Mouse (Mus musculus) urinary bladder, adult 2 months (tissue): Measurements from ENCODE around the gene Ptprs. TPM values are rescaled to one million over a fixed set of nuclear protein-coding genes. Genes with fewer than 3 reads are reported as not detected.
"Not testable (repeated sequence)": the region's sequence is repeated elsewhere in the genome, so short reads cannot be mapped to it uniquely, and the experiment has no call there.

Experiments
- DNase-seq: peaks from one replicate; pipeline ENCODE4 v3.0.0; 2022; ENCODE audit warnings: low spot score
- polyA plus RNA-seq: library from polyadenylated mRNA; depleted of rRNA; stranded (reverse); fragments of >200 nt; gene quantifications from 2 replicates; pipeline ENCODE4 v1.2.3, GENCODE M21; 2012; rRNA removed

Gene Ptprs
- polyA plus RNA-seq = 313 and 341 TPM in 2 replicates

GRCm38 (mm10) chr17:56476402-56476752 lies at the start of gene Ptprs:
TSS of gene Ptprs (minus strand) at chr17:56476483.
- DNase-seq = peak; percentile 82

GRCm38 (mm10) chr17:56524943-56525342 lies 48.7 kb upstream of the Ptprs start:
- DNase-seq = no peak

GRCm38 (mm10) chr17:56522744-56523143 lies 46.5 kb upstream of the Ptprs start:
- no peak for DNase-seq

GRCm38 (mm10) chr17:56515690-56516410 lies 39.6 kb upstream of the Ptprs start:
- no peak for DNase-seq

GRCm38 (mm10) chr17:56514916-56515315 lies 38.6 kb upstream of the Ptprs start:
- no peak for DNase-seq

GRCm38 (mm10) chr17:56514330-56514729 lies 38.0 kb upstream of the Ptprs start:
- no peak for DNase-seq

GRCm38 (mm10) chr17:56512310-56512709 lies 36.0 kb upstream of the Ptprs start, which contains the start of gene Znrf4:
TSS of gene Znrf4 (minus strand) at chr17:56512431.
- no peak for DNase-seq

- no peak for DNase-seq
Observed at GRCm38 (mm10) chr17:56511707-56512090, 35.4 kb upstream of the Ptprs start.

GRCm38 (mm10) chr17:56510970-56511706 lies 34.9 kb upstream of the Ptprs start:
- DNase-seq = no peak

GRCm38 (mm10) chr17:56510473-56510969 lies 34.2 kb upstream of the Ptprs start:
- DNase-seq = no peak

GRCm38 (mm10) chr17:56509707-56510472 lies 33.6 kb upstream of the Ptprs start:
- DNase-seq = no peak

GRCm38 (mm10) chr17:56509021-56509640 lies 32.8 kb upstream of the Ptprs start:
- no peak for DNase-seq

- DNase-seq = peak; percentile 83
Observed at GRCm38 (mm10) chr17:56507161-56508068, 31.1 kb upstream of the Ptprs start.

- no peak for DNase-seq
Observed at GRCm38 (mm10) chr17:56506417-56507065, 30.3 kb upstream of the Ptprs start.

- no peak for DNase-seq
Observed at GRCm38 (mm10) chr17:56505401-56505800, 29.1 kb upstream of the Ptprs start.

- DNase-seq = no peak
Observed at GRCm38 (mm10) chr17:56502526-56502925, 26.2 kb upstream of the Ptprs start.

- not testable (repeated sequence) for DNase-seq
Observed at GRCm38 (mm10) chr17:56501635-56502400, 25.5 kb upstream of the Ptprs start.

GRCm38 (mm10) chr17:56499229-56499628 lies 22.9 kb upstream of the Ptprs start:
- no peak for DNase-seq

- DNase-seq = no peak
Observed at GRCm38 (mm10) chr17:56494480-56494879, 18.2 kb upstream of the Ptprs start.
